Mouse (Mus musculus) midbrain, embryonic 11.5 days (tissue): ENCODE results near the gene Tmem63a. TPM values are rescaled to one million over a fixed set of nuclear protein-coding genes. Genes with fewer than 3 reads are reported as not detected.

ENCODE experiments used
- ATAC-seq: fragments of 200-750 bp; cut with Nextera tagmentation; 2 replicates; pipeline ENCODE4 v1.8.0; 2017; ENCODE audit warnings: moderate TSS enrichment, moderate library complexity; ENCODE audit not compliant: low FRiP score
- DNase-seq: peaks from one replicate; pipeline ENCODE4 v3.0.0; 2015; ENCODE audit warnings: low spot score; ENCODE audit errors: missing footprints
- H3K27ac ChIP-seq: fragments of 300-500 bp; sonication (generic); 2 replicates; pipeline ENCODE4 v1.5.1; 2014; ENCODE audit warnings: low read depth, low read length
- H3K27me3 ChIP-seq: fragments of 300-500 bp; sonication (generic); 2 replicates; pipeline ENCODE4 v1.6.1; 2014; ENCODE audit warnings: mild to moderate bottlenecking, low read length, moderate library complexity, mixed read lengths; ENCODE audit not compliant: control insufficient read depth, insufficient read depth
- H3K36me3 ChIP-seq: fragments of 300-500 bp; sonication (generic); 2 replicates; pipeline ENCODE4 v1.6.1; 2014; ENCODE audit warnings: mild to moderate bottlenecking, low read length, moderate library complexity, mixed read lengths; ENCODE audit not compliant: control insufficient read depth, insufficient read depth
- H3K4me1 ChIP-seq: fragments of 300-500 bp; sonication (generic); 2 replicates; pipeline ENCODE4 v1.6.1; 2014; ENCODE audit warnings: low read length; ENCODE audit not compliant: control insufficient read depth, insufficient read depth
- H3K4me2 ChIP-seq: fragments of 300-500 bp; sonication (generic); 2 replicates; pipeline ENCODE4 v1.6.1; 2014; ENCODE audit warnings: mild to moderate bottlenecking, moderate library complexity
- H3K4me3 ChIP-seq: fragments of 300-500 bp; sonication (generic); 2 replicates; pipeline ENCODE4 v1.5.1; 2014; ENCODE audit warnings: low read depth, low read length
- H3K9ac ChIP-seq: fragments of 300-500 bp; sonication (generic); 2 replicates; pipeline ENCODE4 v1.6.1; 2014; ENCODE audit warnings: low read length
- H3K9me3 ChIP-seq: fragments of 300-500 bp; sonication (generic); 2 replicates; pipeline ENCODE4 v1.6.1; 2016; ENCODE audit warnings: low read length; ENCODE audit not compliant: control insufficient read depth
- WGBS: fragments of 180-500 bp; shearing (Covaris S2); extraction: QIAGEN DNeasy Blood & Tissue Kit; methylation state at CpG from one replicate; pipeline ENCODE4 v1.1.7; 2014; 5-methylcytosine and 5-hydroxymethylcytosine counted together
- polyA plus RNA-seq: library from polyadenylated mRNA; unstranded; fragments of >200 nt; fragmentation: Nextera tagmentation; extraction: Ambion mirVana; gene quantifications from 2 replicates; pipeline ENCODE4 v1.2.1, GENCODE M21; 2014

The Tmem63a gene
- polyA plus RNA-seq, 1 experiment from 2014 or later = 2.5 TPM

DNA sequence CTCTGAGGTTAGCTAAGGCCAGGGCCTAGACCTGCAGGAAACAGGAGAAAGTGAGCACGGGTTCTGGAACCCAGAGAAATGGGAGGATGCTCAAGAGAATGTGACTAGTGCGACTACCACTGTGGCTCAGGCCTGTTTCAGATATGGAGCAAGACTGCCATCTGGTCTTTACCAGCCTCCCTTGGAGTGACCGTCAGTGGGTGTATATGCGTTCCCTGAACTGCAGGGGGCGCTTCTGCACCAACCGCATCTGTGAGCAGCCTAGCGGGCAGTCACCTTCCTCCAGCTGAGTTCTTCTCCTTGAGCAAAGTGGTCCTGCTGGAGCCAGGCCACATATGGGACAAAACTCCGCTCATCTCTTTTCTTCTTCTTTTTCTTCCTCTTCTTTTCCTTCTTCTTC, 22.5 kb upstream of the Tmem63a start:
- Histone ChIP-seq H3K36me3 (no peaks in the 10 kb centered on the region), H3K4me1 (no peaks in the 10 kb centered on the region), H3K4me2 (no peak overlapping the region), H3K27ac (no peak overlapping the region), H3K4me3 (no peak overlapping the region), H3K27me3 (no peaks in the 10 kb centered on the region), H3K9me3 (no peaks in the 10 kb centered on the region), H3K9ac (no peak overlapping the region)
- ATAC-seq = no peak
- WGBS = 34% methylated on average over 8 of the region's 8 CpGs
- DNase-seq = no peak

DNA sequence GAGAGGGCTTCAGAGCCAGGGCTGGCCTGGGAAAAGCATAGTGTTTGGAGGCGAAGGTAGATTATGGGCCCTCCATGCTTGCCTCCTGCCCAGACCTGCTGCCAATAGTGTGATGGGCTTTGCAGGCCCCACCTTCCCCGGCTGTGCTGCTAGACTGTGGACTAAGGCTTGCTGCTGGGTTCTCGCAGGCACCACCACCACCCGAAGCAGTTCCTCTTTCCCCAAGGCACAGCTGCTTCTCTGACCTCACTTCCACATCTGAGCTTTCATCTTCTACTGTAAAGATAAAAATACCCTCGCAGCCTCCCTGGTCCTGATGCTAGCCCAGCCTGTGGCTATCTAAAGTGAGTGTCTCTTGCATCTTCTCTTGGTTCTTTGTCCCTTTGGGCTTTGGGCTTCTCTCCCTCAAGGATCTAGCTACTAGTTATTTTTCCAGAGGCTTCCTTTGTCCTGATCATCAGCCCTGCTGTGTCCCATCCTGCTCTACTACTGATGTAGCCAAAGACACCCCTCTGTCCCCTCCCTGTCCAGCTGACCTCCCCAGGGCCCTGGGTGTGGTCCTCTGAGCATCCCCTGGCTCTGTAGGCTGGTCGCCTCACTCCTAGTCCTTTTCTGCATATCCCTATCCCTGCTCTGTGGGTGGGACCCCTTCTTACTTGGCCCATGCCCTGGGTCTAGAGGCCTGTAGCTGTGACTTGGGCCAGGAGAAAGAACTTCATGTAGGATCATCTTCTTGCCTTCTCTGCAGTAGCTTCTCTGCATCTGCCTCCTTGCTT, 19.7 kb upstream of the Tmem63a start:
- ATAC-seq (no peak), DNase-seq (no peak)
- Histone ChIP-seq H3K4me3 (no peak overlapping the region), H3K9me3 (no peaks in the 10 kb centered on the region), H3K27ac (no peak overlapping the region), H3K9ac (no peak overlapping the region), H3K36me3 (no peaks in the 10 kb centered on the region), H3K4me2 (no peak overlapping the region), H3K27me3 (no peaks in the 10 kb centered on the region), H3K4me1 (no peaks in the 10 kb centered on the region)
- WGBS = 76% methylated on average over 6 of the region's 6 CpGs

DNA sequence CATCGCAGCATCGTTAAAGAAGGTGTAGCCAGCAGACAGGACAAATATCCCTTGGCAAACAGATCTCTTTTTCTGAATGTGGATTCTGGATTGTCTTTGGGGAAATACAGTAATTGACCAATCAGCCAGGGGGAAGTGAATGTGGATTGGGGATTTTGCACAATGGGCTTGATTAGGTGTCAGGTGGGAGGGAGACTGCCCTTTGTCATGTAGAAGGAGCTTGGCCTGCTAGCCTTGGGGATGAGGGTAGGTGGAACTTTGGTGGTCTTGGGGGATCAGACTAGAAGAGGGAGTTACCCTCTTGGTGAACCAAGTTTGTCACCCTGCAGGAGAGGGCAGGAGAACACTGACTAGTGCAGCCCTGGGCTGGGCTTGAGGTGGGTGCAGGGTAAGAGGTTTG, 17.4 kb upstream of the Tmem63a start:
- 27% methylated on average over 2 of the region's 2 CpGs for WGBS

DNA sequence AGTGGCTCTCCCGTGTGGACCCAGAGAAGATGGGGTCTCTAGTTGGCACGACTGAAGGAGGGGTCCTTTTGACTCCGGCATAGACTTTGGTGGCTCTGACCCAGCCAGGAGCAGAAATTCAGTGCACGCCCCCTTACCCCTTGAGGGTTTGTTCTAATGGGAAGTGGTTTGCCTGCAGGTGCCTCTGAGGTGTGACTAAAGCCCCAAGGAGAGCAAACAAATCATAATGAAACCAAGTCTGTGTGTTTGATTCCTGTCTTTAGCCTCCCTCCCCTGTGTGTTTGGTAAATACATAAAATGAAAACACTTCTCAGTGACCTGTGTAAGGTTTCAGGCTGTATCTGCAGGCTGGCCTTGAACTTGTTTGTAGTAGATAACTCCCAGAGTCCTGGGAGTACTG, 15.9 kb upstream of the Tmem63a start:
- Histone ChIP-seq H3K9ac (no peak overlapping the region), H3K36me3 (no peaks in the 10 kb centered on the region), H3K4me3 (no peak overlapping the region), H3K4me1 (no peaks in the 10 kb centered on the region), H3K27ac (no peak overlapping the region), H3K27me3 (no peaks in the 10 kb centered on the region), H3K9me3 (no peaks in the 10 kb centered on the region), H3K4me2 (no peak overlapping the region)
- ATAC-seq (no peak), DNase-seq (no peak)
- 63% methylated on average over 4 of the region's 4 CpGs for WGBS

More for the DNA sequence above, 17.4 kb upstream of the Tmem63a start:
- Histone ChIP-seq H3K4me2 (no peak overlapping the region), H3K9me3 (no peaks in the 10 kb centered on the region), H3K9ac (no peak overlapping the region), H3K4me3 (no peak overlapping the region), H3K36me3 (no peaks in the 10 kb centered on the region), H3K27me3 (no peaks in the 10 kb centered on the region), H3K27ac (no peak overlapping the region), H3K4me1 (no peaks in the 10 kb centered on the region)
- DNase-seq (no peak), ATAC-seq (no peak)

DNA sequence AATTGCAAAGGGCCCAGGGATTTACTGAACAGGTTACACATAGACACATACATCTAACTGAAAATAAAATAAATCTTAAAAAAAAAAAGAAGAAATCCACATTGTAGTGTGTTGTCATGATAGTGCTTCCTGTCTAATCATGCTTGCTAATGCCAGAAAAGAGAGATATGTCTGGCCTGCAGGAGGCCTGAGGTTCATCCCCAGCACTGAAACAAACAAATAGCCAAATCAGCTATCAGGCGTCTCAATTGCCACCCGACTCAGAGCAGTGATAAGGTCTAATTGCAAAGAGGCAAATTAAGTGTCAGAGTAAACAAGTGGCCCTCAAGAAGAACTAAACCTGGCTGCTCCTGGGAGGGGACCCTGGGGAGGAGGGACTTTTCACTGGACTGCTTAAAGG, 12.5 kb upstream of the Tmem63a start:
- no peaks in the 10 kb centered on the region for H3K36me3 ChIP-seq
- H3K9me3 ChIP-seq = no peaks in the 10 kb centered on the region
- no peak overlapping the region for H3K27ac ChIP-seq
- 74% methylated on average over 2 of the region's 2 CpGs for WGBS
- peaks cover 7% of the 10 kb centered on the region for H3K27me3 ChIP-seq
- H3K4me2 ChIP-seq = no peak overlapping the region
- no peaks in the 10 kb centered on the region for H3K4me1 ChIP-seq
- no peak for ATAC-seq
- DNase-seq = no peak
- no peak overlapping the region for H3K4me3 ChIP-seq
- H3K9ac ChIP-seq = no peak overlapping the region

DNA sequence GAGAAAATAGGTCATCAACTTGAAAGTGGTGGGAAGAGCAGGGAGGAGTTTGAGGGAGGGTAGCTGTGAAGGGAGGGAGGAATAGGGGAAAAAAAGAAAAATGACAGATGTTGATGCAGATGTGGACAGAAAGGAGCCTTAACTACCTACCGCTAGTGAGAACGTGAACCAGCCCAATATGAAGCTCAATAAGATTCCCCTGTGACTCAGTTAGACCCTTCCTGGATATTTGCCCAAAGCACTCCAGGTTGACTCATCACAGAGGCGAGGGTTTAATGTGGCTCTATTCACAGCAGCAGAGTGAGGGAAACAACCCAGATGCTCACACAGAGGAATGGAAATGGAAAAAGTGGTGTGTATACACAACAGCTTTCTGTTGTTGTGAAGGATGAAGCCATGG, 11.0 kb upstream of the Tmem63a start:
- no peak for DNase-seq
- H3K27me3 ChIP-seq = peaks cover 22% of the 10 kb centered on the region
- H3K36me3 ChIP-seq = no peaks in the 10 kb centered on the region
- WGBS = 87% methylated on average over 3 of the region's 3 CpGs
- H3K4me1 ChIP-seq = no peaks in the 10 kb centered on the region
- H3K27ac ChIP-seq = no peak overlapping the region
- no peak overlapping the region for H3K4me2 ChIP-seq
- no peak overlapping the region for H3K9ac ChIP-seq
- no peak for ATAC-seq
- no peaks in the 10 kb centered on the region for H3K9me3 ChIP-seq
- H3K4me3 ChIP-seq = no peak overlapping the region

- DNase-seq (no peak), ATAC-seq (no peak)
- H3K9me3 ChIP-seq = no peaks in the 10 kb centered on the region
- H3K4me1 ChIP-seq = no peaks in the 10 kb centered on the region; the same call in 1 of the 2 replicates
- 8% methylated on average over 6 of the region's 6 CpGs for WGBS
- no peak overlapping the region for H3K9ac ChIP-seq
- no peaks in the 10 kb centered on the region for H3K36me3 ChIP-seq
- H3K27me3 ChIP-seq = peaks cover 32% of the 10 kb centered on the region
- H3K27ac ChIP-seq = no peak overlapping the region
- no peak overlapping the region for H3K4me3 ChIP-seq
- no peak overlapping the region for H3K4me2 ChIP-seq
Measured at GRCm38 (mm10) chr1:180933659-180934058, 8.5 kb upstream of the Tmem63a start.

DNA sequence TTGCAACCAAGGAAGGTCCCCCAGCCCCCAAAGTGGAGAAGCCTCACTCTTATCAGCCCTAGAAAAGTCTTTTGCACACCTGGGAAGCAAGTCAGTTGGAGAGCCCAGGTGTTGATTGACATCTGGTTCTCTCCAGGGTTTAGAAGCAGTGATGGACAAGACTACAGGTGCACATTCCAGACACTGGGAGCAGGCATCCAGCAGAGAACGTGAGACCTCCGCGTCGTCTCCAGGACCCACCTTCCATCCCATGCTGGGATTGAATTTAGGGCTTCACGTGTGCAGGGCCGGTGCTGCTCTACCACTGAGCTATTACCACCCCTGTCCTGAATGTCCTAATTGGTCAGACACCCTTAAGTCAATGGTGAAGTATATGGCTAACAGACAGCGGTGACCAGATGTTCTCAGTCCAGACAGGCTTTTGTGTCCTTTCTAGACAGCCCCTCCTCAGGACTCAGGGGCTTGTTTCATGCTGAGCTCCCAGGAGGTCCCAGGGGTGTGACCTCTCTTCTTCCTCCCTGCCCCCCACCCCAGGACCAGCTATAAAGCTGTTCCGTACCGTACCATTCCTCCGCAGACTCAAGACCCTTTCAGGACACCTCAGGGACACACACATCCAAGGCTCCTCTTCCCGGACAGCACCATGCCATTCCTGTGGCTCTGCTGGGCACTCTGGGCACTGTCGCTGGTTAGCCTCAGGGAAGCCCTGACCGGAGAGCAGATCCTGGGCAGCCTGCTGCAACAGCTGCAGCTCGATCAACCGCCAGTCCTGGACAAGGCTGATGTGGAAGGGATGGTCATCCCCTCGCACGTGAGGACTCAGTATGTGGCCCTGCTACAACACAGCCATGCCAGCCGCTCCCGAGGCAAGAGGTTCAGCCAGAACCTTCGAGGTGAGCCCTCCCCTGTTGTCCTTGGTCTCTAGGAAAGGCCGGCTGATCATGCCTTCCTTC, 7.4 kb upstream of the Tmem63a start, which contains the start of gene Lefty1:
Gene Lefty1, plus strand, starts transcription at position 556 of the 953 bp plus-strand sequence.
- H3K4me3 ChIP-seq = no peak within 1 kb of the TSS
- H3K27ac ChIP-seq = no peak within 1 kb of the TSS
- H3K9me3 ChIP-seq = no peaks in the 10 kb centered on the region
- ATAC-seq (no peak), DNase-seq (no peak)
- no peak within 1 kb of the TSS for H3K4me2 ChIP-seq
- WGBS = 12% methylated on average over 21 of the region's 21 CpGs
- H3K4me1 ChIP-seq = no peaks in the 10 kb centered on the region; the same call in 1 of the 2 replicates
- peaks cover 32% of the 10 kb centered on the region for H3K27me3 ChIP-seq
- H3K36me3 ChIP-seq = no peaks in the 10 kb centered on the region
- no peak within 1 kb of the TSS for H3K9ac ChIP-seq
